Mouse (Mus musculus): ENCODE measurements around the gene Cdc123.

DNA sequence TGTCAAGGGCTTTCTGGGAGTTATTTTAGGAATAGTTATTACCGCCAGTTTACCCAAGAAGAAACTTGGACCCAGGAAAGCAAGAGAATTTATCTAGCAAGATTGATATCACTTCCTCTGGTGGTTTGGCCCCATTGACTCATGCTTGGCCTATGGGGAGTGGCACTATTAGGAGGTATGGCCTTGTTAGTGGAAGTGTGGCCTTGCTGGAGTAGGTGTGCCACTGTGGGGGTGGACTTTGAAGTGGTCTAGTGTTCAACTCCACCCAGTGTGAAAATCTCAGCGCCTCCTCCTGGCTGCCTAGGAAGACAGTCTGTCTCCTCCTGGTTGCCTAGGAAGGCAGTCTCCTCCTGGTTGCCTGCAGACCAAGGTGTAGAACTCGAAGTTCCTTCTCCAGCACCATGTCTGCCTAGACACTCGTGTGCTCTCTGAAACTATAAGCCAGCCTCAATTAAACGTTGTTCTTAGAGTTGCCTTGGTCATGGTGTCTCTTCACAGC lies 97.4 kb downstream of the Cdc123 start:
- TF ChIP-seq CTCF (IDR thresholded peaks at IDR 0.05; ENCODE audit: low read depth): peak; percentile 41
- no peak for TF ChIP-seq EP300 (optimal IDR thresholded peaks at IDR 0.05)

All from stomach, postnatal 0 days (tissue).